Mouse (Mus musculus): ENCODE results near the gene Scarf1. TPM values are rescaled to one million over a fixed set of nuclear protein-coding genes. Genes with fewer than 3 reads are reported as not detected.

Gene Scarf1
- polyA plus RNA-seq, 1 experiment: 13.3 TPM

DNA sequence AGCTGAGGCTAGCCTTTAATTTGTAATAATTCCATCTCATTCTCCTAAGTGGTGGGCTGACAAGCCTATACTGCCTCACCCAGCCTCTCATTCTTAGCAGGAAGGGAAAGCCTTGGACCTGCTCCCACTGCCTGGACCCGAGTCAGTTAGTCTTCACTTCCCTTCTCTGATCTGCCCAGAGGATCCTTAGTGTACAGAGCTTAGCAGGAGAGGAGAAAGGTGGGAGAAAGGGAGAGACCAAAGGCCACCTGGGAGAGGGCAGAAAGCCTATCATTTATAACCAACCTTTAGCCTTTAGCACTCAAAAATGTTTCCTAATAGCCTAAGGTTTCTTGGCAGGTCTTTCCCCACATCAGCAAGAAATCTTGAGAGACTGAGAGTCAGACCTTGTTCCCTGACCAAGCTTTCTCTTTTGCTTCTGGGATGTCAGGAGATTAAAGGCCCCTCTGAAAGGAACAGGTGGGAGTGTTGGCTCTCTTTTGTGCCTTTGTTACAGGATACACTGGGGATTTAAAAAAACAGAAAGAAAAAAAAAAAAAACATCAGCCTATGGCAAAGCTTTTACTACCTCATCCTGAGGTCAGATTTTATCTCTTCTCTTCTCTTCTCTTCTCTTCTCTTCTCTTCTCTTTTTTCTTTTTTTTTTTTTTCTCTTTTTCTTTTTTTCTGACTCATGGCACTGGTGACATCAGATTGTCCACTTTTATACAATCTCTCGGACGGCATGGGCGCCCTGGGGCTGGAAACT, 21.1 kb downstream of the Scarf1 start:
- Histone ChIP-seq H3K4me3 (ENCODE audit: insufficient read depth, low read depth, low read length) (peak overlapping the region; percentile 12; the same call in 1 of the 2 replicates), H3K4me1 (ENCODE audit: control insufficient read depth, insufficient read depth, low read length) (peaks cover 10% of the 10 kb centered on the region), H3K27ac (ENCODE audit: insufficient read depth, low read depth, low read length) (peak overlapping the region; percentile 91), H3K27me3 (replicated peaks; ENCODE audit: control insufficient read depth, insufficient read depth, low read length) (no peaks in the 10 kb centered on the region), H3K36me3 (ENCODE audit: control insufficient read depth, insufficient read depth, low read length) (no peaks in the 10 kb centered on the region)
- 27% methylated on average over 4 of the region's 4 CpGs for WGBS
- peak; percentile 90 for DNase-seq
- TF ChIP-seq CTCF (conservative IDR thresholded peaks at IDR 0.05; ENCODE audit: insufficient read depth, insufficient read length, low read depth, low read length) (no peak), POLR2A (IDR thresholded peaks at IDR 0.05; ENCODE audit: low read depth, low read length) (no peak)

GRCm38 (mm10) chr11:75535106-75535795, 21.9 kb downstream of the Scarf1 start:
- H3K36me3 ChIP-seq (ENCODE audit: control insufficient read depth, insufficient read depth, low read length): no peaks in the 10 kb centered on the region
- no peaks in the 10 kb centered on the region for H3K27me3 ChIP-seq (replicated peaks; ENCODE audit: control insufficient read depth, insufficient read depth, low read length)
- H3K4me3 ChIP-seq (ENCODE audit: insufficient read depth, low read depth, low read length): peak overlapping the region; percentile 12
- no peak for TF ChIP-seq POLR2A (IDR thresholded peaks at IDR 0.05; ENCODE audit: low read depth, low read length)
- no peak for TF ChIP-seq CTCF (conservative IDR thresholded peaks at IDR 0.05; ENCODE audit: insufficient read depth, insufficient read length, low read depth, low read length)
- H3K27ac ChIP-seq (ENCODE audit: insufficient read depth, low read depth, low read length): peak overlapping the region; percentile 91
- peak; percentile 86 for DNase-seq
- 31% methylated on average over 13 of the region's 13 CpGs for WGBS
- peaks cover 11% of the 10 kb centered on the region for H3K4me1 ChIP-seq (ENCODE audit: control insufficient read depth, insufficient read depth, low read length)

DNA sequence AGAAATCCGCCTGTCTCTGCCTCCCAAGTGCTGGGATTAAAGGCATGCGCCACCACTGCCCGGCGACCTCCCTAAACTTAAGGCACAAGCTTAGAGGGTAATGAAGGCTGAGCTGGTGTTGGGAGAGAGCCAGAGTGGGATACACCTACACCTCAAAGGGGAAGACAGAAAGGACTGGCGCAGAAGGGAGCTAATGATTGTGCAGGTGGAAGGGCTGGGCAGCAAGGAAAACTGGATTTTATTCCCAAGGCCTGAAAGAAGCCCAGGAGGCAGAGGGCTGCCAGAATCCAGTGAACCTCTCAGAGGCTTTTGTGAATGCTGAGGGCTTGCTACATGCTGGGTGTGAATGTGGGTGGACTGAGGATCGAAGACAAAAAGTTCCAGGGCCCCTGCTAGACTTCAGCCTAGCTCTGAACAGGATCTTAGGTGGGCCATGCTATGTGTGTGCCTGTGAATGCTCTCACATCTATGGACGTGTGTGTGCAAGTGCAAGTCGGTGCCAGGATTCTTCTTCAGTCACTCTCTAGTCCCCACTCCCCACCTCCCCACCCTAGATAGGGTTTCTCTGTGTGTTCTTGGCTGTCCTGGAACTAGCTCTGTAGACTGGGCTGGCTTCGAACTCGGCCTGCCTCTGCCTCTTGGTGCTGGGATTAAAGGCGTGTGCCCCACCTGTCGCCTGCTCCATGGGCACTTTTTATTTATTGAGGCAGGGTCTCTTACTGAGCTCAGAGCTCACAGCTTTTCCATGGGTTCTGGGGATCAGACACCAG, 23.1 kb downstream of the Scarf1 start:
- WGBS: 82% methylated on average over 12 of the region's 12 CpGs
- H3K36me3 ChIP-seq (ENCODE audit: control insufficient read depth, insufficient read depth, low read length): no peaks in the 10 kb centered on the region
- H3K4me1 ChIP-seq (ENCODE audit: control insufficient read depth, insufficient read depth, low read length): peaks cover 21% of the 10 kb centered on the region
- peak overlapping the region; percentile 27 for H3K27ac ChIP-seq (ENCODE audit: insufficient read depth, low read depth, low read length)
- DNase-seq: no peak
- no peaks in the 10 kb centered on the region for H3K27me3 ChIP-seq (replicated peaks; ENCODE audit: control insufficient read depth, insufficient read depth, low read length)
- TF ChIP-seq POLR2A (IDR thresholded peaks at IDR 0.05; ENCODE audit: low read depth, low read length): no peak
- TF ChIP-seq CTCF (conservative IDR thresholded peaks at IDR 0.05; ENCODE audit: insufficient read depth, insufficient read length, low read depth, low read length): no peak
- H3K4me3 ChIP-seq (ENCODE audit: insufficient read depth, low read depth, low read length): no peak overlapping the region

- Histone ChIP-seq H3K27ac (ENCODE audit: insufficient read depth, low read depth, low read length) (peak overlapping the region; percentile 27; the same call in 1 of the 2 replicates), H3K36me3 (ENCODE audit: control insufficient read depth, insufficient read depth, low read length) (no peaks in the 10 kb centered on the region), H3K4me1 (ENCODE audit: control insufficient read depth, insufficient read depth, low read length) (peaks cover 26% of the 10 kb centered on the region), H3K4me3 (ENCODE audit: insufficient read depth, low read depth, low read length) (no peak overlapping the region), H3K27me3 (replicated peaks; ENCODE audit: control insufficient read depth, insufficient read depth, low read length) (no peaks in the 10 kb centered on the region)
- WGBS: 83% methylated on average over 8 of the region's 8 CpGs
- no peak for DNase-seq
- TF ChIP-seq POLR2A (IDR thresholded peaks at IDR 0.05; ENCODE audit: low read depth, low read length) (no peak), CTCF (conservative IDR thresholded peaks at IDR 0.05; ENCODE audit: insufficient read depth, insufficient read length, low read depth, low read length) (no peak)
Observed at GRCm38 (mm10) chr11:75537025-75537414, 23.7 kb downstream of the Scarf1 start.

GRCm38 (mm10) chr11:75537491-75538183, 24.3 kb downstream of the Scarf1 start:
- no peak for DNase-seq
- TF ChIP-seq CTCF (conservative IDR thresholded peaks at IDR 0.05; ENCODE audit: insufficient read depth, insufficient read length, low read depth, low read length): no peak
- TF ChIP-seq POLR2A (IDR thresholded peaks at IDR 0.05; ENCODE audit: low read depth, low read length): no peak
- Histone ChIP-seq H3K36me3 (ENCODE audit: control insufficient read depth, insufficient read depth, low read length) (no peaks in the 10 kb centered on the region), H3K4me3 (ENCODE audit: insufficient read depth, low read depth, low read length) (no peak overlapping the region), H3K27me3 (replicated peaks; ENCODE audit: control insufficient read depth, insufficient read depth, low read length) (no peaks in the 10 kb centered on the region), H3K4me1 (ENCODE audit: control insufficient read depth, insufficient read depth, low read length) (peaks cover 26% of the 10 kb centered on the region), H3K27ac (ENCODE audit: insufficient read depth, low read depth, low read length) (peak overlapping the region; percentile 44)
- 51% methylated on average over 11 of the region's 11 CpGs for WGBS

DNA sequence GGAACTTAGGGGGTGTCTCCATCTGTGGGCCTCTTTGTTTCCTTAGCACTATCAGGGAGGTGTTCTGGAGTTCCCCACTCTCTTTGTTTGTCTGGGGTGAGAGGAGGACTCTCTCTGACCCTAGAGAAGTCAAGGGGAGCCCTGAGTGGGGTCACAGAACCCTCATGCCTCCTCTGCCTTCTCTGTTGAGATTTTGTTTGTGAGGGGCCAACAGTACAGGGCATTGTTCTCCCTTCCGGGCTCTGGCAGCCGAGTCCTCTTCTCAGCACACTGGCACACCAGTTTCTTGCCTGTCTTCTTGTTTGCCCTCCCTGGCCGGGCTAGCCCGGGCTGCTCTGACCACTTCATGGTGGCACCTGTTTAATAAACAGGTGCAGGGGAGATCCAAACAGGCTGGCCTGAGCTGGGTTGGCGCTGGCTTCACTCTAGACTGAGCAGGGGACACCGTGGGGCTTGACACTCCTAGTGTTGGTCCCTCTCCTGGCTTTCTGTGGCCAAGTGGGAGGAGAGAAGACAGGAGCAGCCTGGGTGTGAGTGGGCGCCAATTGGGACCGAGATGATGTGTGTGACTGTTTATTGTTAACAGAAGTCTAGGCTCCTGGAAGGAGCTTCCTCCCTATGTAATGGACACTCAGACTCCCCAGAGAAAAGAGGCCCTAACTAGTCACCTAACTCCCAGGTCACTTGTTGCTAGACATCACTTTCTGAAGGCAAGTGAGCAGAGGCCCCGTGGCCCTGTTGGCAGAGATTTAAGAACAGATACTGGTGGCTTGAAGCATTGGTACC, 25.0 kb downstream of the Scarf1 start:
- TF ChIP-seq POLR2A (IDR thresholded peaks at IDR 0.05; ENCODE audit: low read depth, low read length) (no peak), CTCF (conservative IDR thresholded peaks at IDR 0.05; ENCODE audit: insufficient read depth, insufficient read length, low read depth, low read length) (no peak)
- no peak overlapping the region for H3K4me3 ChIP-seq (ENCODE audit: insufficient read depth, low read depth, low read length)
- WGBS: 39% methylated on average over 9 of the region's 9 CpGs

More for the DNA sequence above, 25.0 kb downstream of the Scarf1 start:
- H3K4me1 ChIP-seq (ENCODE audit: control insufficient read depth, insufficient read depth, low read length): peaks cover 23% of the 10 kb centered on the region
- no peak for DNase-seq
- H3K27ac ChIP-seq (ENCODE audit: insufficient read depth, low read depth, low read length): peak overlapping the region; percentile 44
- no peaks in the 10 kb centered on the region; the same call in 1 of the 2 replicates for H3K36me3 ChIP-seq (ENCODE audit: control insufficient read depth, insufficient read depth, low read length)
- no peaks in the 10 kb centered on the region for H3K27me3 ChIP-seq (replicated peaks; ENCODE audit: control insufficient read depth, insufficient read depth, low read length)

Data from kidney, adult 2 months (tissue).